9 mouse cellular contexts compared by ENCODE assay signal in genomic region chr13:107094487-107094886, GRCm38 (mm10).
DNase-seq lines count a peak whose midpoint lies in the region; ATAC-seq and TF ChIP-seq lines count a peak whose summit lies in the region.
"Had no signal": no experiment of that assay in that cellular context is flagged by ENCODE, and none has a peak within 500 bp of the region (broad histone marks: within the 10 kb centered on the region; RNA-seq: fewer than 3 reads in every experiment).

No protein-coding gene starts in this region.

- H3K27me3 ChIP-seq in lung, embryonic 16.5 days (ENCODE audit: control insufficient read depth, insufficient read depth, low read depth, low read length) = no peaks in the 10 kb centered on the region
- no peaks in the 10 kb centered on the region for H3K27me3 ChIP-seq in liver, postnatal 0 days (ENCODE audit: insufficient read depth, low read length)
- H3K27me3 ChIP-seq: neural tube, embryonic 15.5 days had no signal

- no peak for DNase-seq in lung, postnatal 10 days
- peak; percentile 44 for DNase-seq in liver, postnatal 0 days
- DNase-seq in thymus, postnatal 36 days = peak; percentile 62 to 77
- no peak for DNase-seq in kidney, postnatal 14 days
- DNase-seq: gastrocnemius, postnatal 14 days had no signal

- peak; percentile 60; the same call in 1 of the 2 replicates for ATAC-seq in lung, embryonic 16.5 days (ENCODE audit: low read depth)
- peak; percentile 81 for ATAC-seq in liver, postnatal 0 days
- ATAC-seq in erythroblast, adult 5-6 weeks (replicated peaks; ENCODE audit: low FRiP score, poor library complexity, severe bottlenecking) = no peak

- H3K9me3 ChIP-seq in lung, embryonic 16.5 days (ENCODE audit: control insufficient read depth, low read length) = no peaks in the 10 kb centered on the region
- no peaks in the 10 kb centered on the region for H3K9me3 ChIP-seq in liver, postnatal 0 days (ENCODE audit: low read length)
- H3K9me3 ChIP-seq: neural tube, embryonic 15.5 days had no signal

- no peak for TF ChIP-seq CTCF in embryonic fibroblast, embryonic 13.5 days (IDR thresholded peaks at IDR 0.05; ENCODE audit: borderline replicate concordance, insufficient read depth, low read length)
- no peak for TF ChIP-seq CTCF in liver, postnatal 0 days (IDR thresholded peaks at IDR 0.05; ENCODE audit: low read depth)

- no peaks in the 10 kb centered on the region for H3K36me3 ChIP-seq in lung, embryonic 16.5 days (ENCODE audit: control insufficient read depth, insufficient read depth, low read length)
- H3K36me3 ChIP-seq in liver, postnatal 0 days (replicated peaks; ENCODE audit: insufficient read depth, low read length) = no peaks in the 10 kb centered on the region
- H3K36me3 ChIP-seq: neural tube, embryonic 15.5 days had no signal

- no peak overlapping the region for H3K9ac ChIP-seq in lung, embryonic 16.5 days (ENCODE audit: low read length)
- H3K9ac ChIP-seq in liver, postnatal 0 days (replicated peaks) = no peak overlapping the region
- H3K9ac ChIP-seq: neural tube, embryonic 15.5 days had no signal

- 0 out of 2 replicates have a peak overlapping the region, but pooled peaks have one; percentile 0 for H3K4me2 ChIP-seq in lung, embryonic 16.5 days (ENCODE audit: low read depth, low read length)
- peak overlapping the region; percentile 49 for H3K4me2 ChIP-seq in liver, postnatal 0 days (ENCODE audit: low read depth, low read length)
- H3K4me2 ChIP-seq: neural tube, embryonic 15.5 days had no signal

- H3K4me3 ChIP-seq in lung, embryonic 16.5 days (ENCODE audit: low read length) = no peak overlapping the region
- no peak overlapping the region for H3K4me3 ChIP-seq in embryonic fibroblast, embryonic 13.5 days (ENCODE audit: insufficient read depth, low read length)
- no peak overlapping the region for H3K4me3 ChIP-seq in liver, postnatal 0 days (ENCODE audit: low read depth, low read length)
- H3K4me3 ChIP-seq: neural tube, embryonic 15.5 days had no signal

- no peak overlapping the region; the same call in 1 of the 2 replicates for H3K27ac ChIP-seq in lung, embryonic 16.5 days (ENCODE audit: low read length)
- H3K27ac ChIP-seq in embryonic fibroblast, embryonic 13.5 days (ENCODE audit: insufficient read depth, low read length) = peak overlapping the region; percentile 82
- H3K27ac ChIP-seq in liver, postnatal 0 days (ENCODE audit: low read depth) = no peak overlapping the region
- H3K27ac ChIP-seq: neural tube, embryonic 15.5 days had no signal

- 61% methylated on average over 11 of the region's 11 CpGs for WGBS in lung, embryonic 16.5 days
- 25% methylated on average over 11 of the region's 11 CpGs for WGBS in liver, postnatal 0 days (ENCODE audit: insufficient replicate concordance)

- no peak for TF ChIP-seq POLR2A in embryonic fibroblast, embryonic 13.5 days (IDR thresholded peaks at IDR 0.05; ENCODE audit: low read depth, low read length)

- H3K4me1 ChIP-seq in lung, embryonic 16.5 days (replicated peaks; ENCODE audit: control insufficient read depth, insufficient read depth, low read length) = no peaks in the 10 kb centered on the region; the same call in 1 of the 2 replicates
- peaks cover 20% of the 10 kb centered on the region for H3K4me1 ChIP-seq in embryonic fibroblast, embryonic 13.5 days (ENCODE audit: control insufficient read depth, insufficient read depth, low read length)
- H3K4me1 ChIP-seq in liver, postnatal 0 days (ENCODE audit: insufficient read depth) = peaks cover 29% of the 10 kb centered on the region
- H3K4me1 ChIP-seq: neural tube, embryonic 15.5 days had no signal

- TF ChIP-seq EP300 in liver, postnatal 0 days (IDR thresholded peaks at IDR 0.05; ENCODE audit: low read depth) = no peak

Comparison
In these comparisons a context has a peak if more than half of its experiments do, and no peak if none do; other contexts are left out.
1. DNase-seq: peak in liver, postnatal 0 days (single experiment) and thymus, postnatal 36 days (2 of 2); none in lung, postnatal 10 days (single experiment) and kidney, postnatal 14 days (single experiment).